Mouse (Mus musculus) lung, postnatal 0 days (tissue): ENCODE results near the gene Arhgef17.

Experiments used
- CTCF ChIP-seq: IDR thresholded peaks from 2 replicates; pipeline ENCODE4 v1.5.1; 2016; ENCODE audit warnings: antibody characterized with exemption, mild to moderate bottlenecking
- EP300 ChIP-seq: IDR thresholded peaks from 2 replicates; pipeline ENCODE4 v1.6.1; 2016; ENCODE audit warnings: antibody characterized with exemption, mild to moderate bottlenecking, control low read depth

DNA sequence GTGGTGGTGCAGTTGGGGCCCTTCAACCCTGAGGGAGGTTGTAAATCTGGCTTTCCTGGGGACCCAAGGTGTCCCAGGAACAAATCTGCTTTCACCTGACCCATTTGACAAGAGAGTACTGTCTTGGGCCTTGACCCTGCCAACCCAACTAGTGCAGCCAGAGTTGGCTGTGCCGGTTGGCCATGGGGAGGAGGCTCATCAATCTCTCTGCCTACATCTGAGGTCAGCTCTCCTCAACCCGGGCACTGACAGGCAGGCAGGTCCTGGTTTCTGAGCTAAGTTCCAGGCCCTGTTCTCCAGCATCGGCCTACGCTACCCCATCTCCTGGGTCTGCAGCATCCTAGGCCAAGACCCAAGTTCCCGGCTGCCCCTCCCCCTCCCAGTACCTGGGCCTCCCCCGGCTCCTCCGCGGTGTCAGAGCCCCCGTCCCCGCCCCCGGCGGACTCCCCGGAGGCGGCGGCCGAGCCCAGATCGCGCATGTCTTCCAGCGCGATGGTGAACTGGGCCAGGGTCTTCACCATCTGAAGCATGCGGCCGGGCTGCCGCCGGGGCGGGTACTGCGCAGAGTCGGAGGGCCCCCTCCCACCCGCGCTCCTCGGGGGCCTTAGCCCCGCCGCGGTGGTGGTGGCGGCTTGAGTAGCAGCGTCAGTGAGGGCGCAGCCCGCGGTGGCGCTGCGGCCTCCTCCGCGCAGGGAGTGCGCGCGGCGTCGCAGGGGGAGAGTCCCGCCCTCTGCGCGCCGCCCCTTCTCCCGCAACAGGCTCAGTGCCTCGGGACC lies 37.7 kb downstream of the Arhgef17 start:
- TF ChIP-seq CTCF (no peak; the same call in 1 of the 2 replicates), EP300 (no peak)
